Mouse (Mus musculus) olfactory bulb, adult 2 months (tissue): Measurements from ENCODE around the gene Glrp1. TPM values are rescaled to one million over a fixed set of nuclear protein-coding genes. Genes with fewer than 3 reads are reported as not detected.

Source experiments
- H3K27ac ChIP-seq: fragments of 200-500 bp; 2 replicates; pipeline ENCODE4 v1.5.1; 2012; ENCODE audit warnings: low read depth, low read length; ENCODE audit not compliant: insufficient read depth
- H3K4me1 ChIP-seq: fragments of 200-500 bp; 2 replicates; pipeline ENCODE4 v1.6.1; 2012; ENCODE audit warnings: low read length; ENCODE audit not compliant: control insufficient read depth, insufficient read depth
- H3K4me3 ChIP-seq: fragments of 200-500 bp; 2 replicates; pipeline ENCODE4 v1.5.1; 2012; ENCODE audit warnings: mild to moderate bottlenecking, low read depth, low read length, moderate library complexity; ENCODE audit not compliant: insufficient read depth
- CTCF ChIP-seq: fragments of 200-500 bp; IDR thresholded peaks from 2 replicates; pipeline ENCODE4 v1.5.1; 2012; ENCODE audit warnings: low read depth, mild to moderate bottlenecking, low read length, moderate library complexity; ENCODE audit not compliant: insufficient read depth
- POLR2A ChIP-seq: fragments of 200-500 bp; IDR thresholded peaks from 2 replicates; pipeline ENCODE4 v1.6.1; 2012; ENCODE audit warnings: mild to moderate bottlenecking, low read depth, low read length, moderate library complexity; ENCODE audit not compliant: insufficient read depth
- WGBS: fragments of 180-500 bp; shearing (Covaris S2); methylation state at CpG from one replicate; pipeline ENCODE4 v1.1.7; 2018; 5-methylcytosine and 5-hydroxymethylcytosine counted together
- polyA plus RNA-seq: library from polyadenylated mRNA; stranded (reverse); fragments of >200 nt; gene quantifications from 2 replicates; pipeline ENCODE4 v1.2.4, GENCODE M21; 2012; ENCODE audit warnings: low replicate concordance; ENCODE audit not compliant: missing spikeins, insufficient read depth, insufficient read length

Glrp1 gene
- not detected in 2 replicates for polyA plus RNA-seq

- H3K4me1 ChIP-seq: peaks cover 5% of the 10 kb centered on the region
- no peak within 1 kb of the TSS for H3K4me3 ChIP-seq
- no peak for TF ChIP-seq CTCF
- 91% methylated on average over 8 of the region's 8 CpGs for WGBS
- H3K27ac ChIP-seq: no peak within 1 kb of the TSS
These were observed at the start of gene Glrp1 for GRCm38 (mm10) chr1:88509789-88510188. Glrp1 (minus strand) TSS chr1:88510066.

- 22% methylated on average over 7 of the region's 7 CpGs for WGBS
These were observed 49.4 kb upstream of the Glrp1 start for GRCm38 (mm10) chr1:88559258-88559657.

GRCm38 (mm10) chr1:88558793-88559192 is 48.9 kb upstream of the Glrp1 start:
- TF ChIP-seq POLR2A (no peak), CTCF (no peak)
- Histone ChIP-seq H3K27ac (no peak overlapping the region), H3K4me3 (no peak overlapping the region), H3K4me1 (peaks cover 5% of the 10 kb centered on the region)

More at GRCm38 (mm10) chr1:88559258-88559657, 49.4 kb upstream of the Glrp1 start:
- H3K4me3 ChIP-seq: no peak overlapping the region
- H3K27ac ChIP-seq: no peak overlapping the region
- peaks cover 5% of the 10 kb centered on the region for H3K4me1 ChIP-seq
- TF ChIP-seq POLR2A (no peak), CTCF (no peak)

GRCm38 (mm10) chr1:88556401-88556800 is 46.5 kb upstream of the Glrp1 start:
- 91% methylated on average over 11 of the region's 11 CpGs for WGBS
- no peak overlapping the region for H3K4me3 ChIP-seq
- no peak for TF ChIP-seq POLR2A
- no peak for TF ChIP-seq CTCF
- no peak overlapping the region for H3K27ac ChIP-seq
- peaks cover 5% of the 10 kb centered on the region for H3K4me1 ChIP-seq

GRCm38 (mm10) chr1:88553500-88554187 is 43.8 kb upstream of the Glrp1 start:
- Histone ChIP-seq H3K4me3 (no peak overlapping the region), H3K27ac (no peak overlapping the region), H3K4me1 (no peaks in the 10 kb centered on the region)
- TF ChIP-seq POLR2A: no peak
- no peak for TF ChIP-seq CTCF
- WGBS: 48% methylated on average over 7 of the region's 7 CpGs

- no peak for TF ChIP-seq POLR2A
- no peak for TF ChIP-seq CTCF
- H3K27ac ChIP-seq: no peak overlapping the region
- no peaks in the 10 kb centered on the region for H3K4me1 ChIP-seq
- H3K4me3 ChIP-seq: no peak overlapping the region
- WGBS: 95% methylated on average over 1 of the region's 1 CpGs
These were observed 39.4 kb upstream of the Glrp1 start for GRCm38 (mm10) chr1:88549263-88549662.

- 81% methylated on average over 7 of the region's 7 CpGs for WGBS
- Histone ChIP-seq H3K4me3 (no peak overlapping the region), H3K4me1 (no peaks in the 10 kb centered on the region), H3K27ac (no peak overlapping the region)
- no peak for TF ChIP-seq POLR2A
- no peak for TF ChIP-seq CTCF
These were observed 37.3 kb upstream of the Glrp1 start for GRCm38 (mm10) chr1:88547172-88547571.

GRCm38 (mm10) chr1:88543608-88544007 is 33.7 kb upstream of the Glrp1 start:
- 60% methylated on average over 4 of the region's 4 CpGs for WGBS
- Histone ChIP-seq H3K27ac (no peak overlapping the region), H3K4me3 (no peak overlapping the region), H3K4me1 (no peaks in the 10 kb centered on the region; the same call in 1 of the 2 replicates)
- TF ChIP-seq POLR2A: no peak
- TF ChIP-seq CTCF: no peak

- H3K27ac ChIP-seq: no peak overlapping the region
- 52% methylated on average over 3 of the region's 3 CpGs for WGBS
- H3K4me1 ChIP-seq: no peaks in the 10 kb centered on the region; the same call in 1 of the 2 replicates
- no peak overlapping the region for H3K4me3 ChIP-seq
- no peak for TF ChIP-seq CTCF
- no peak for TF ChIP-seq POLR2A
These were observed 30.0 kb upstream of the Glrp1 start for GRCm38 (mm10) chr1:88539823-88540222.
